Mouse (Mus musculus) brown adipose tissue, adult 24 weeks (tissue): ENCODE results near the gene Sepsecs. TPM values are rescaled to one million over a fixed set of nuclear protein-coding genes. Genes with fewer than 3 reads are reported as not detected.

Experiments used
- H3K27ac ChIP-seq: fragments of 200-500 bp; replicated peaks from 2 replicates; pipeline ENCODE4 v1.5.1; 2012; ENCODE audit warnings: low read depth, mild to moderate bottlenecking, low read length
- H3K4me1 ChIP-seq: fragments of 200-500 bp; 2 replicates; pipeline ENCODE4 v1.6.1; 2012; ENCODE audit warnings: low read length, mixed read lengths; ENCODE audit not compliant: control insufficient read depth, insufficient read depth, insufficient read length
- H3K4me3 ChIP-seq: fragments of 200-500 bp; 2 replicates; pipeline ENCODE4 v1.5.1; 2012; ENCODE audit warnings: low read depth, mild to moderate bottlenecking, low read length, moderate library complexity; ENCODE audit not compliant: insufficient read depth
- polyA plus RNA-seq: library from polyadenylated mRNA; stranded (reverse); fragments of >200 nt; gene quantifications from 2 replicates; pipeline ENCODE4 v1.2.4, GENCODE M21; 2012; ENCODE audit not compliant: missing spikeins, insufficient read depth, insufficient read length

The Sepsecs gene
- polyA plus RNA-seq, 1 experiment: 14.1 TPM

DNA sequence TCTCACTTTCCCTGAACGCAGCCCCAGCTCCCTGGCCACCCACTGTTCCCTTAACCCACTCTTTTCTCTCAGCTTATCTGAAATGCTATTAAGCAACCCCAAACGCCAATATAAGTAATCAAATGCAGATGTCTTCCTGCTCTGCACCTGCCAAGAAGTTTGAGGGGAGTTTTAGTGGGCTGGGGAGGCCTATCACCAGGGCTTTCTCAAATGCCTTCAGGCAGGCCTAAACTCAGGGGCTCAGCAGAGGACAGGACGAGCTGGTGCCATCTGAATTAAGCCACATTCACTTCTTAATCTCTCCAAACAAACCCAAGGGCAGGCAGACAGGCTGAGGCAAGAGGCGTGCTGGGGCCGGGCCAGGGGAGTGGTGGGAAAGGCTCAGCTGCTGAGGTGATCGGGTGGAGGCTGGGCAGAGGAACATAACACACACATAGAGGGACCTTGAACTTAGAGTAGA is 64.9 kb downstream of the Sepsecs start:
- Histone ChIP-seq H3K27ac (no peak overlapping the region), H3K4me3 (no peak overlapping the region), H3K4me1 (no peaks in the 10 kb centered on the region)

DNA sequence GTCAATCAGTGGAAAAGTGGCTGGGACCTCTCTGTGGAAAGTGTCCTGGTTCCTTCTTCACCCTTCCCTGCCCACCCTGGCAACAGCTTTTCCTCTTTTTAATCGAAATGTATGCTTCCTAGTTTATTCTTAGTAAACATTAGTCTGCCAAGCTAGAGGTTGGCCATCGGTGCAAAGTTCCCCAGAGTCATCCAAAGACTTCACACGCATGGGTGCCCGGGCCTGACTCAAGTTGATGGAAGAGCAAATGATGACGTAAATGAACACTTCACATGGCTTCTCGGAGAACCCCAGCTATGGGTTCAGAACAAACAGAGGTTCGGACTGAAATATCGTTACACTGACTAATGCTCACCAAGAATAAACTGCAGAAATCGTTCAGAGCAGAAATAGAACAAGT is 78.9 kb downstream of the Sepsecs start:
- Histone ChIP-seq H3K4me1 (no peaks in the 10 kb centered on the region; the same call in 1 of the 2 replicates), H3K4me3 (no peak overlapping the region), H3K27ac (no peak overlapping the region)

Other genes starting within 250 kb of the Sepsecs start
- gene Ccdc149, start 198.2 kb downstream of the Sepsecs start, polyA plus RNA-seq: 1.8 and 2.1 TPM in 2 replicates
- gene Lgi2, start 103.2 kb downstream of the Sepsecs start, polyA plus RNA-seq: 2.1 and 2.7 TPM in 2 replicates
- 8.8 and 11.1 TPM in 2 replicates for gene Pi4k2b, start 71.9 kb upstream of the Sepsecs start, polyA plus RNA-seq
- gene Zcchc4, start 105.7 kb upstream of the Sepsecs start, polyA plus RNA-seq: 5.2 and 9.2 TPM in 2 replicates
- gene Anapc4, start 164.3 kb upstream of the Sepsecs start, polyA plus RNA-seq: 35.5 and 37.1 TPM in 2 replicates